Mouse (Mus musculus) hematopoietic multipotent progenitor cell, adult 10-12 weeks (in vitro differentiated cells): Measurements from ENCODE around the gene Jag1. TPM values are rescaled to one million over a fixed set of nuclear protein-coding genes. Genes with fewer than 3 reads are reported as not detected.

Source experiments
- polyA plus RNA-seq: library from polyadenylated mRNA; stranded (reverse); fragments of >175 nt; gene quantifications from 2 replicates; pipeline ENCODE4 v1.2.3, GENCODE M21; 2012; ENCODE audit warnings: low replicate concordance

Gene Jag1
- 0.58 and 1.3 TPM in 2 replicates for polyA plus RNA-seq

GRCm38 (mm10) chr2:137116025-137116674, at the start of gene Jag1:
Gene Jag1 (minus strand): TSS chr2:137116644.

Other genes starting within 250 kb of the Jag1 start
- gene AL731706.2, start 231.0 kb downstream of the Jag1 start, polyA plus RNA-seq, result not detected in 2 replicates
- 0.80 TPM in 2 replicates for gene Slx4ip, start 225.4 kb downstream of the Jag1 start, polyA plus RNA-seq
- 1.4 TPM in 1 of 2 replicates, not detected in the other for gene AL731706.1, start 225.3 kb downstream of the Jag1 start, polyA plus RNA-seq
- 0.23 and 0.31 TPM in 2 replicates for gene Mkks, start 225.3 kb downstream of the Jag1 start, polyA plus RNA-seq